Mouse (Mus musculus): Measurements from ENCODE around the gene Zc3hc1.

DNA sequence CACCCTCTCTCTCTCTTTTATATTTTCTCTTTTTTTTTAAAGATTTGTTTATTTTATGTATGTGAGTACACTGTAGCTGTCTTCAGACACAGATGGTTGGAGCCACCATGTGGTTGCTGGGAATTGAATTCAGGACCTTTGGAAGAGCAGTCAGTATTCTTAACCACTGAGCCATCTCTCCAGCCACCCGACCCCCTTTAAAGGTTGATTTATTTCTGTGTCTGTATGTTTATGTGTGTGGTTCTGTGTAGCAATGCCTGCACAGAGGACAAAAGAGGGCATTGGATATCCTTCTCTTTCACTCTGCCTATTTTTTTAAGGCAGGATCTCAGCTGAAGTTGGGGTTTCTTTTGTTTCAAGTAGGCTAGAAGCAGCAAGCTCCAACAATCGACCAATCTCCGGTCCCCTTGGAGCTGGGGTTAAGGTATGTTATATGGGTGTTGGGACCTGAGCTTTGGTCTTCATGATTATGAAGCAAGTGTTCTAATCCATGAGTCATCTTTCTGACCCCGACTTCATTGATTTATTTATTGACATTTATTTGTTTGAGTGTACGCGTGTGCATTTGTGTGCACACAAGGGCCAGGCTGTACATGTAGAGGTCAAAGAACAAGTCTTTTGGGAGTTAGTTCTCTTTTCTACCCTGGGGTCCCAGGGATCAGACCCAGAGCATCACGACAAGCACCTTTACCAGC, 18.7 kb upstream of the Zc3hc1 start:
- TF ChIP-seq USF1 (IDR thresholded peaks at IDR 0.05; ENCODE audit: low read depth) (no peak), MYOG (IDR thresholded peaks at IDR 0.05; ENCODE audit: control insufficient read depth, extremely low read depth, insufficient read length) (no peak), CTCF (IDR thresholded peaks at IDR 0.05; ENCODE audit: control insufficient read depth, insufficient read depth, insufficient read length) (no peak)

Data from C2C12 (cell line).